Mouse (Mus musculus) ES-E14 (cell line): ENCODE measurements at regions not wholly inside any gene's neighbourhood (a gene's known extent, or its start where the extent isn't known, plus 50 kb on each side); places are given as distances from the start of the nearest gene placed in this dataset.

Experiments used
- CHD2 ChIP-seq: IDR thresholded peaks from 2 replicates; pipeline ENCODE4 v1.6.1; 2014; ENCODE audit warnings: mild to moderate bottlenecking, low read depth, low read length, inconsistent platforms
- HCFC1 ChIP-seq: IDR thresholded peaks from 2 replicates; pipeline ENCODE4 v1.6.1; 2012; ENCODE audit warnings: low read length, inconsistent platforms, borderline replicate concordance; ENCODE audit not compliant: insufficient read depth
- MAFK ChIP-seq: IDR thresholded peaks from 2 replicates; pipeline ENCODE4 v1.6.1; 2014; ENCODE audit warnings: mild to moderate bottlenecking, low read depth, low read length, inconsistent platforms; ENCODE audit not compliant: insufficient read depth
- ZC3H11A ChIP-seq: IDR thresholded peaks from 2 replicates; pipeline ENCODE4 v1.6.1; 2012; ENCODE audit warnings: low read depth, mild to moderate bottlenecking, inconsistent platforms, low read length, borderline replicate concordance
- ZNF384 ChIP-seq: IDR thresholded peaks from 2 replicates; pipeline ENCODE4 v1.6.1; 2012; ENCODE audit warnings: low read depth, low read length, inconsistent platforms

DNA sequence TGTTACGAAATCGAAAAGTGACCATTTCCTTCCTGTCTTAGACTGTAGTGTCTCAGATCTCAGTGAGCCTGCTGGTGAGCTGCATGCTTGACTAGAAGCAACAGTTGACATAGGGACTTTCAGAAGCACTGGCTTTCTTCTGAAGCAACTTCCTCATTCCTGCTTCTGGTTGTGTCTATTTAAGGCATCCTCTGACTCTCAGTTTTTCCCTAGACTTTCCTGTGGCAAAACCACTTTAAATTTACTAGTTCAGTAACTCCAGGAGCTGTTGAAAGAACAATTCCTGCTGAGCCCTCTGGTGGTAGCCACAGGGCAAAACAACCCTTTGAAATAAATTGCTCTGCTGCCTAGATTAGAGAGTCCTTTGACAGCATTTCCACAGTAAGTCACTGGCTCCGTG is 1811.9 kb upstream of the G6pd2 start:
- TF ChIP-seq ZNF384 (no peak), HCFC1 (no peak), ZC3H11A (peak; percentile 84; the same call in 1 of the 2 replicates), MAFK (no peak), CHD2 (no peak)
